Mouse (Mus musculus) lung, postnatal 10 days (tissue): ENCODE data around the gene Pard3b.

Experiments used
- DNase-seq: peaks from one replicate; pipeline ENCODE4 v3.0.0; 2021

Pard3b gene

GRCm38 (mm10) chr1:62511681-62512080 lies 873.1 kb downstream of the Pard3b start:
- no peak for DNase-seq

GRCm38 (mm10) chr1:62518621-62519213 lies 880.1 kb downstream of the Pard3b start:
- no peak for DNase-seq

- DNase-seq: peak; percentile 7
These were observed 882.7 kb downstream of the Pard3b start for GRCm38 (mm10) chr1:62521368-62521767.

GRCm38 (mm10) chr1:62522761-62523160 lies 884.1 kb downstream of the Pard3b start:
- peak; percentile 4 for DNase-seq

GRCm38 (mm10) chr1:62527788-62528187 lies 889.2 kb downstream of the Pard3b start:
- no peak for DNase-seq

- DNase-seq: no peak
These were observed 891.3 kb downstream of the Pard3b start for GRCm38 (mm10) chr1:62529941-62530340.

- no peak for DNase-seq
These were observed 894.0 kb downstream of the Pard3b start for GRCm38 (mm10) chr1:62532426-62533126.

GRCm38 (mm10) chr1:62548953-62549352 lies 910.3 kb downstream of the Pard3b start:
- DNase-seq: no peak

- DNase-seq: no peak
These were observed 911.9 kb downstream of the Pard3b start for GRCm38 (mm10) chr1:62550546-62550945.

GRCm38 (mm10) chr1:62551516-62551915 lies 912.9 kb downstream of the Pard3b start:
- DNase-seq: no peak

GRCm38 (mm10) chr1:62555838-62556237 lies 917.2 kb downstream of the Pard3b start:
- no peak for DNase-seq

GRCm38 (mm10) chr1:62562987-62563386 lies 924.4 kb downstream of the Pard3b start:
- no peak for DNase-seq

- DNase-seq: peak; percentile 9
These were observed 925.9 kb downstream of the Pard3b start for GRCm38 (mm10) chr1:62564245-62565119.

GRCm38 (mm10) chr1:62565120-62565809 lies 926.6 kb downstream of the Pard3b start:
- DNase-seq: no peak

- DNase-seq: no peak
These were observed 928.0 kb downstream of the Pard3b start for GRCm38 (mm10) chr1:62566596-62566995.

- DNase-seq: no peak
These were observed 938.4 kb downstream of the Pard3b start for GRCm38 (mm10) chr1:62576939-62577590.

GRCm38 (mm10) chr1:62579024-62579765 lies 940.6 kb downstream of the Pard3b start:
- DNase-seq: peak; percentile 12

- DNase-seq: peak; percentile 4
These were observed 941.8 kb downstream of the Pard3b start for GRCm38 (mm10) chr1:62580314-62580935.

- peak; percentile 3 for DNase-seq
These were observed 943.9 kb downstream of the Pard3b start for GRCm38 (mm10) chr1:62582476-62582875.

- no peak for DNase-seq
These were observed 948.9 kb downstream of the Pard3b start for GRCm38 (mm10) chr1:62587536-62587935.
